Mouse (Mus musculus): Measurements from ENCODE around the gene Vmo1. TPM values are rescaled to one million over a fixed set of nuclear protein-coding genes. Genes with fewer than 3 reads are reported as not detected.
"Not testable (repeated sequence)": the region's sequence is repeated elsewhere in the genome, so short reads cannot be mapped to it uniquely, and the experiment has no call there.

Gene Vmo1
- total RNA-seq, 2 experiments from 2014 or later, result 0.43 TPM; not detected in 1

DNA sequence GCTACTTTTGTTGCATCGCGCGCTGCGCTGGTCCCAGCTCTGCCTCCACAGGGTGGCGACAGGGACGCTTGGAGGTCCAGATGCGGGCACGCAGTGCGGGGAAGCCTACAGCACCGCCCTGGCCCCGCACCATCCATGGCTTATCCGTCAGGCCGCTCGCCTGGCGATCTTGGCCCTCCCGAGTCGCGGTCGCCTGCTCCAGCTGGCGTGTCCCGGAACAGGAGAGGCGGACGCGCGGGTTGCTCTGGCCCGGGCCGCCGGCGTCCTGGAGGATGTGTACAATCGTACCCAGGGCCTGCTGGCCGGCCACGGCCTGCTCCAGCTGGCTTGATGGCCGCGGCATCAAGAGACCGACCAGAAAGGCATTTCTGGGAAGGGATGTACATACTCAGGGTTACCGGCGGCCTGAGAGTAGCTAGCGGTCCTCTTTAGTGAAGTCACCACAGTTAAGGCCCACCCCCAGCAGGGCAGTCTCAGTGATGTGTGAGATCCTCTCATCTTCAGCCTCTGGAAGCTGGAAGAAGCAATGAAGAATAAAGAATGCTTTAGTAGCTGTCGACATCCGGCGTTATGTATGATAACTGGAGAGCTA lies 5.9 kb upstream of the Vmo1 start:
- DNase-seq, result peak; percentile 64

DNA sequence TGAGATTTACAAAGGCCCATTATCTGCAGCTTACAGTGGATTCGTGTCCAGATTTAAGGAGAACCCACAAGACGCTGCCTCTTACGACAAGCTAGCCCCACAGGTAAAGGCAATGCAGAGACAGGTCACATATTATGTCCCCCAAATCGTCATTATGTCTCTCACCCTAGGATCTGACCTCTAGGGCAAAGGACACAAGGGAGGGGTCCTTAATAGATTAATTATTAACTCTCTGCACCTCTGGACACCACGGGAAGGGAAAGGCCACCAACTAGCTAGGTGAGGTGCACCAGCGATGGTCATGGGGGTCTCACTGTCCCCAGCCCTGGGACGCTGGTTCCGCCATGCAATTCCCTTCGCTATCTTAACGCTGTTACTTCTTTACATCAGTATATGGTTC lies 4.5 kb upstream of the Vmo1 start, which contains the start of gene Gltpd2:
Gene Gltpd2, plus strand, starts transcription at position 274 of the 400 bp plus-strand sequence.
- no peak for DNase-seq

DNA sequence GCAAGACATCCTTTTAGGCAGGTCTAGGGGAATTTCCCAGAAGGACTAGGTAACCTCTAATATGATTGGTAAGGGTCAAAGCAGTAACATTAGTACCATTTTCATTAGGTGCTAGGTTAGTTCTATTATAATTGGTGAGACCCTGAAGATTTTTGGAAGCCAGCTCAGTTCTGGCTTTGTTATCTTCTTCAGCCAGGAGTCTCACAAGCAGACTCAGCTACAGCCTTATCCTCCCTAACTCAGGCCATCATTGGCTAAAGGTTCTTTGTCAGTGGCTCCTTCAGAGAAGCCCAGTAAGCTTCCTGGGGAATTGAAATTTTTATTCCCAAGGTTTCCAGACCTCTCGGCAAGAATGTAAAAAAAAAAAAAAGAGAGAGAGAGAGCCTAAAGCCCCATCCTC lies 4.0 kb upstream of the Vmo1 start:
- DNase-seq, result no peak

DNA sequence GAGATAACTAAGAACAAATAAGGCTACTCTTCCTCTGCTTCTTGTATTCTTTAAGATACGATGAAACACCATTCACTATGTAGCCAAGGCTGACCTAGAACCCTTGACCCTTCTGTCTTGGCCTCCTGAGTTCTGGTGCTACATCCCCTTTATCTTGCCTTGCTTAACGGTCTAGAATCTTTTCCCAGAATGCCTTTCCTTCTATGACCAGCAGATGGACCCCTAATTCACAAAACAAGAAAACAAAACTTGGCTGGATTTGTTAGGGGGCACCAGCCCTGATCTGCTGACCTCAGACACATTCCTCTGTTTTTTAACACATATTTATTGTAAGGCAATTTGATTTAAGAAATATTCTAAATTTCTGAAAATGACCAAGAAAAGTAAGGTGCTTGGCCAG lies 1.9 kb upstream of the Vmo1 start:
- peak; percentile 40 for DNase-seq

DNA sequence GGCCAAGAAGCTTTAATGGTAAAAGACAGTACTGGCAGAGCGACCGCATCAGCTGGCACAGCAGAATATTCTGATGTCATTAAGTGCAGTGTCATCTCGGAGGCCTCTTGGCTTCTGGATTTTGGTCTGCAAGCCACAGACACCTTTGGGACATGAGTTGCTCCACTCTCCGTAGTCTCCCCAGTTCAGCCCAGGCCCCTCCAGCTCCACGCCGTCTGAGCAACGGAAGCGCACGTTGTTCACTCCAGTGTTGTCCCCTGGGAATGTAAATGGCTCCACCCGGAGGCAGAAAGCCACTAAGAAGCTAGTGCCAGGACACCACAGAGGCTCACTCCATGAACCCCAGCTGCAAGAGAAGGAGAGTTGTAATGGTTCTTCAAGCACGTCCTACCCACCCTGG lies 896 bp downstream of the Vmo1 start:
- DNase-seq, result peak; percentile 25

DNA sequence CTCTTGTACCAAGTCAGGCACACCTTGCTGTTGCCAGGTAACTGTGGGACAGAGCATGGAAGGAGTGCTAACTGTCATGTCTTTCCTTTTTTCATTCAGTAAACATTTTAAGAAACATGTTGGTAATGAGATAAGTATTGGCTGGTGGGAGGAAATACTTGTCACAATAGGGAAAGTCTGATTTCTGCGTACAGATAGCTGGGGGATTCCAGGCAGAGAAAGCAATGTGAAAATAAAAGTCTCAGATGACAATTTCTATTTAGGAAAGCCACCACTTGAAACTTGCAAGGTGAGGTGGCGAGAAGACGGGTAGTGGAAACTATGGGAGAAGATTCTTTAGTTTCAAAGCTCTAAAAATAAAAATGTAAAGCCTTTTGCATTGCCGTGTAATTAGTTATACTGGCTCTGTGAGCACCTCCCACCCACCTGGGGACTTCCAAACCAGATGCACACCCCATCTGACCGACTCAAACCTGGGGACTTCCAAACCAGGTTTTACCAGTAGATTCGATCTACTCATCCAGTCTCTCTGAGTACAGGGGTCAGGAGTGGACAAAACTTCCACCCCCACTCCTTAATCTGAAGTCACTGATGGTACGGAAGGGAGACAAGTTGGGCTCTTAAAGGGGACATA lies 1.6 kb downstream of the Vmo1 start:
- no peak for DNase-seq

DNA sequence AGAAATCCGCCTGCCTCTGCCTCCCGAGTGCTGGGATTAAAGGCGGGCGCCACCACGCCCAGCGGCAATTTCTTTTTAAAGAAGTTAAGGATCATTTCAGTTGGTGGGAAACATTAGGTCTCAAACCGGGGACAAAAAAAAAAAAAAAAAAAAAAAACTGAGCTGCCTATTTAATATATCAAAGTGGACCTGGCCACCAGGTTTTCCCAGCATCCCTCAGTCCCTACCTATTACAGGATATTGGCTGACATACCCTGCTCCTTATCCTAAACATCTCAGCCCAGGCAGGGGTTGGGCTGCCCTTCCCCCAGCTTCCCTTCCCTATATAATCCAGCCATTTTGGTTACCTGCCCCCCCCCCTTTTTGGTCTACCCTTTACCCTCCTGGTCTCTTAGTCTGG lies 2.6 kb downstream of the Vmo1 start:
- DNase-seq, result no peak

DNA sequence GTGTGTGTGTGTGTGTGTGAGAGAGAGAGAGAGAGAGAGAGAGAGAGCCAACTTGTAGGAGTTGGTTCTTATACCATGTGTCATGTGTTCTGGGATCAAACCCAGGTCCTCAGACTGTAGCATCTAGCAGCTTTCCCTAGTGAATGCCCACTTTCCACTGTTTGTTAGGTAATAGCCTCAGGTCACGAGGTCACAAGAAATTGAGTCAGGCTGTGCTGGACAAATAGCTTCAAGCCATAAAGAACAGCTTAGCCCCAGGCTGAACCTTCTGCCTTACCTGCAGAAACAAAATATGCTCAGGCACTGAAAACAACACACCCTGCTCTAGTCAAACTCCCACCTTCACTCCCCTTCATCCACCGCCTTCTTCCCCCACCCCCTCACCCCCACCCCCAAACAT lies 3.2 kb downstream of the Vmo1 start:
- DNase-seq, result no peak

DNA sequence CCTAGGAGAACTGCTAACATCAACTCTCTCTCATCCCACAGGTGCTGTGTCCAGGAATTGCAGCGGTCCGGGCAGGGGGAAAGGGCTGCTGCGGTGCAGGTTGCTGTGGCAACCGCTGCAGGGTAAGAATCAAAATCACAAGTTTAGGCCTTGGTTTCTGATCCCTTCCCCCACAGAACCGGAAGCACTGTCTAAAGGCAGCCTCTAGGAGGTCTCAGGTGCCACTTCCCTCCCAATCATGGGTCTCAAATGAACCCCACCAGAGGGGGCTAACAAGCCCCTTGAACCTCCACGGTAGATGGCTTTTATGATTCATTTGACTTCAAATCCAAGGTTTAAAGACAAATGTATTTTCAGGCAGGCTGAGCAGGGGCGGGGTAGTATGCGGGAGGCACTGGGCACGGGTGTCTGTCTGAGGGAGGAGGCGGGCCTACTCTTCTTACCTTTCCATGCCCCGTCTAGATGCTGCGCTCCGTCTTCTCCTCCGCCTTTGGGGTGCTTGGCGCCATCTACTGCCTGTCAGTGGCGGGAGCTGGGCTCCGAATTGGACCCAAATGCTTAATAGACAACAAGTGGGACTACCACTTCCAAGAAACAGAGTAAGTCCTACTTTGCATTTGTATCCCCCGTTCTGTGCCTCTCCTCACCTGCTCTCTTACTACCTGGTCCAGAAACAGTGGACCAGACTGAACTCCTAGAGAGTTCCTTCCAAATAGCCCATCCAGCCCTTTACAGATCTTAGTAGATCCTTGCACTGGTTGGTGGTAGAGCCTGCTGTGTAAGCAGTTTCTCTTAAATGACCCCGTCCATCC lies 4.5 kb downstream of the Vmo1 start:
- DNase-seq, result peak; percentile 44

DNA sequence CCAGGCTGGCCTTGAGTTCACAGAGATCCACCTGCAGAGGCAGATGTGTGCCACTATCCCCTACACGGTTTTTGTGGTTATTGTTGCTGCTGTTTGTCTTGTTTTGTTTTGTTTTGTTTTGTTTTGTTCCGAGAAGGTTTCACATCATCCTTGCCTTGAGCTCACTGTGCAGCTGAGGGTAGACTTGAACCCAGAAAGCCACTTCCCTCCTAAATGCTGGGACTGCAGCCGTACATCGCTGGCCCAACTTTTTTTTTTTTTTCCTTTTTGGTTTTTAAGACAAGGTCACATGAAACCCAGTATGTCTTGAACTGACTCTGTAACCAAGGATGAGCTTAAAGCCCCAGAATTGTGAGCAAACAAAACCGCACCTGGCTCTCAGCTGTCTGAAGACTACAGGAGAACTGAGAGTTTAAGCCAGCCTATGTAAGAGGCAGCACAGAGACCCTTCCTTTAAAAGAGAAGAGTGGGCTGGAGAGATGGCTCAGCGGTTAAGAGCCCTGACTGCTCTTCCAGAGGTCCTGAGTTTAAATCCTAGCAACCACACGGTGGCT lies 7.4 kb downstream of the Vmo1 start:
- no peak for DNase-seq

DNA sequence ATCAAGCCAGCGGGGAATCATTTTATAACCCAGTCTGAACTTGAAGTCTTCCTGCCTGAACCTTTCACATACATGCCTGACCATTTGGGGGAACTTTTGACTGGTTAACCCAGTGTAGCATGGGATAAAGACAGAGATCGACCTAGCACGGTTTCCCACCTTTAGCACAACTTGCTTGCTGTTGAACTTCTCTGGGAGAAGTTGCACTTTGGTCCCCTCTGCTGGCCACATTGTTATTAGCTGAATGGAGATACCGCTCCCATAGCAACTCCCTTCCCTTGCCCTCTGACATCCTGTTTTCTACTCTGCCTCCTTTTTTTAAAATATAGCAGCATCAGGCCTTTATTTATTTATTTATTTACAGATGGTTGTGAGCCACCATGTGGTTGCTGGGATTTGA lies 8.0 kb downstream of the Vmo1 start:
- peak; percentile 89 for DNase-seq

DNA sequence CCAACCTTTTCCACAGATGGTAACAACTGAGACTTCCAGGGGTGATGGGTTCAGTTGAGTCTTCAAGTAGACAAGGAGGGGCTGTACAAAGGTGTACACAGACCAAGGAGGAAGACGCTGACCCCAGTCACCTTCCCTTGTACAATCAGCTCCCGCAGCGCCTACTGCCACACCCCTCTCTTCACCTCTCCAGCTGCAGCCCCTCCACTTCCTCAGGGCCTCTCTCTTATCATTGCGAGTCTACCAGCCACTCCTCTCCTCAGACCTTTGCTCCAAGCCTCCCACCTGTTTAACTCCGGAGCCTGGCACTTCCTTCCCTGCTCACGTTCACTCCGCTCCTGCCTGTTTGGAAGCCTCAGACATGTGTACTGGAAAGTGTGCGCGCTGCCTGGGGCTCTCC lies 9.4 kb downstream of the Vmo1 start, which contains the start of gene Tm4sf5:
Gene Tm4sf5, plus strand, starts transcription at position 275 of the 400 bp plus-strand sequence.
- no peak for DNase-seq

DNA sequence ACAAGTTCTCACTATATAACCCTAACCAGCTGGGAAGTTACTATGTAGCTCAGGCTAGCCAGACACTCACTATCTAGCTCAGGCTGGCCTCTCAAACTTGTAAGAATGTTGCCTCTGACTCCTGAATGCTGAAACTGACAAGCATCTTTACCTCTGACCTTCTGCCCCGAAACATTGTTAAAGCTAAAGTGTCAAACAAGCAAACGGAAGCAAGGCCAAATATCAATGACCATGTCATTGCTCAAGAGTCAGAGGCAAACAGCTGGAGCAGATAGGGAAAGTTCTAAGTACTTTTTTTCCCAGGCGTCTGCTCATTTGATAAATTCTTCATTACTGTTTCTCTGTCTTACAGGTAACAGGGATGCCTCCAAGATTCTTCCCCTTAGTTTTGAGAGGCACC lies 12.4 kb downstream of the Vmo1 start:
- DNase-seq, result no peak

DNA sequence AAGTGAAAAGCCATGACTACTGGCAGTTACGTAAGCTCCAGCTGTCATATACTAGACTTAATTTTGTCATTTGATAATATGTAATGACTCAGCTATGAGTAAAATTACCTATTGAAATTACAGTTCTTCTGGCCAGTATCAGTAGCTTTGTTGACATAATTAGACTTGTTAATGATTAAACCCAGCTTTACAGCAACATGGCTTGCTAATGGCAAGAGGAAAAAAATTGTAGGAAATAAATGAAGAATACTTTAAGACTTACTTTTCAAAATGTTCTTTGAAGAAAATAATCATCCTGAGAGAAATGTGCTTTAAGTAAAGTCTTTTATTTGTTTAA lies 14.0 kb downstream of the Vmo1 start:
- DNase-seq, result no peak

DNA sequence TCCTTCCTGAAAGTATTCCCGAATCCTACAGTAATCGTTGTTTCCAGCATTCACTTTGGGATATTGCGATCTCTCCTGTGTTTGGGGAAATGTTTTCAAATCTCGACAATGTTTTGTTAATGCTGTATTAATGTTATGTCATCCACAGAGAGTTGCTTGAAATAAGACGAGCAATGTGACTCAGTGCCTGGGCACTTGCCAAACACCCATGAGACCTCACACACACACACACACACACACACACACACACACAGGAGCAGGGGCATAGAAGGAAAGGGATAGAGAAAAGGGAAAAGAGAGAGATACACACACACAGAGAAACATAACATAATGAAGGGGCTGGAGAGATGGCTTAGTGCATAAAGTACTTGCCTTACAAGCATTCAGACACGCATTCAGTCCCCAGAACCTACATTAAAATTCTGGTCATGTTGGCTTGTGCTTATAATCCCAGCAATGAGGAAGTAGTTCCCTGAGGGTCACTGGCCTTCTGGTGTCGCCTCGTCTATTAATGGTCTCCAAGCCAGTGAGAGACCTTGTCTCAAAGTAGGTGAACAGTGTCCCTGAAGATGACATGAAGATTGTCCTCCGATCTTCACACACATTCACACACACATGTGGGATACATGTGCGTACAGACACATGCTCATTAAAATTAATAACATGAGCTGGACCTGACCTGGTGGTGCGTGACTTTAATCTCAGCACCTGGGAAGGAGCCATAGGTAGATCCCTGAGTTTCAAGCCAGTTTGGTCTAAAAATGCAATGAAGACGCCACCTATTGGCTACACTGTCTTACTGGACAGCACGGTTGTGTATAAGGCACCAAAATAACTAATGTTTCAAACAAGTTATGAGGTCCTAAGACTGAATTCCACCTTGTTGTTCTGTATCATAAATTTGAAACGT lies 14.6 kb downstream of the Vmo1 start:
- peak; percentile 32 for DNase-seq

DNA sequence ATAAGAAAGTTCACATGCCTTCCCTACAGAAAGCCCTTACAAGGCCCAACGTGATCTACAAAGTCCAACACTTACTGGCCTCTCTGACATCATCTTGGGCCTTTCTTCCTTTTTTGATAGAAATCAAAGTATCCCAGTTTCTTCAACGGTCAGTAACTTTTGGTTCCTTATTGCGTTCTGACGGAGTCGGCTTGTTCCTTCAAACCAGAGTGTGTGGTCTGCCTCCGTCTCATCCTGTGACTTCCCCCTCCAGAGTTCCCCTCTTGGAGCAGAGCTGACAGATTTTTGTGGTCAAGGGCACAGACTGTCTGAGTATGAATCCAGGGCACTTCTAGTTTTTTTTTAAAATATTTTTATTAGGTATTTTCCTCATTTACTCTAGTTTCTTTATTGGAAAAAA lies 24.7 kb downstream of the Vmo1 start:
- DNase-seq, result no peak

DNA sequence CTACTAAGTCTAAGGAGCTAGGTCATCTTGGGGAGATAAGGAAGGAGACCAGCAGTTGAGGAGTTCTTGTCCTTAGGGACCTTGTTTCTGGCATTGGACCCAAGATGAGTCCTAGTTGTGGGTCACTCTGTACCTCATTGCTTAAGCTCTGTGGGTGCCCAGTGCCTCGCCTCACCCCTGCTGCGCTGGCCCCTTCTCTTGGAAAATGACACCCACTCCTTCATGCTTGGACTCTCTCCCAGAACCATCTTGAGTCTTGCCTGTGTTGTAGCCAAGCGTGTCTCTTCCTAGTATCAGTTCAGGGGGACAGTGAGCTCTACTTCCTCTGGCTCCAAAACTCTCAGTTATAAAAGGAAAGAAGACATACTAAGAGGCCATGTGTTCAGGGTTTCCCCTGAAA lies 25.3 kb downstream of the Vmo1 start:
- no peak for DNase-seq

DNA sequence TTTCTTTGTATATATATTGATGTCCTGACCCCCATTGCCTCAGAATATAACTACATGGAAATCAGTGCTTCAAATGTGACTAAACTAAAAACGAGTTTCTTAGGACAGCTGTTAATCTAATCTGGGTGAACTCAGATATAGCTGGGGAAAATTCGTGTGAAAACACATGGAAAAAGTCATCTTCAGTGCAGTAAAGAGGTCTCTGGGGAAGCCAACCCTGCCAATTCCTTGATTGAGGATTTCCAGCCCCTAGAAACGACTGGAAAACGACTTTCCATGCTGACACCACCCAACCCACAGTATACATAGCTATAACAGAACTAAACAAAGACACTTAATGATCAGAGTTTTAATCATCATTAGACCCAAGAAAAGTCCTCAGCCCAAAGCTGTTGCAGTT lies 26.6 kb downstream of the Vmo1 start:
- peak; percentile 44 for DNase-seq

DNA sequence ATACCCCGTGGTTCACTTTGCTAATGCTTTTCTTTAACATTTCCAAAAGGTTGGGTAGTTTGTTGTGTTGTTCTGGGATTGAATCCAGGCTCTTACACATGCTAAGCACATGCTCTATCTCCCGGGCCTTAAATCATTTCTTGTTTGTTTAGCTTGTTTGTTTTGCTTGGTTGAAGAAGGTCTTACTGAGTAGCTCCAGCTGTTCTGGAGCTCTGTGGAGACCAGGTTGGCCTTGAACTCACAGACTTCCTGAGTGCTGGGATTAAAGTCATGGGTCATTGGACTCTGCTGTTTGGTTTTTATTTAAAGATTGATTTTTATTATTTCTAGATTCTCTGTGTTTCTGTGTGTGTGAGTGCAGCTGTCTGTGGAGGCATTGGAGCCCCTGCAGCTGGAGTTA lies 28.9 kb downstream of the Vmo1 start:
- no peak for DNase-seq

DNA sequence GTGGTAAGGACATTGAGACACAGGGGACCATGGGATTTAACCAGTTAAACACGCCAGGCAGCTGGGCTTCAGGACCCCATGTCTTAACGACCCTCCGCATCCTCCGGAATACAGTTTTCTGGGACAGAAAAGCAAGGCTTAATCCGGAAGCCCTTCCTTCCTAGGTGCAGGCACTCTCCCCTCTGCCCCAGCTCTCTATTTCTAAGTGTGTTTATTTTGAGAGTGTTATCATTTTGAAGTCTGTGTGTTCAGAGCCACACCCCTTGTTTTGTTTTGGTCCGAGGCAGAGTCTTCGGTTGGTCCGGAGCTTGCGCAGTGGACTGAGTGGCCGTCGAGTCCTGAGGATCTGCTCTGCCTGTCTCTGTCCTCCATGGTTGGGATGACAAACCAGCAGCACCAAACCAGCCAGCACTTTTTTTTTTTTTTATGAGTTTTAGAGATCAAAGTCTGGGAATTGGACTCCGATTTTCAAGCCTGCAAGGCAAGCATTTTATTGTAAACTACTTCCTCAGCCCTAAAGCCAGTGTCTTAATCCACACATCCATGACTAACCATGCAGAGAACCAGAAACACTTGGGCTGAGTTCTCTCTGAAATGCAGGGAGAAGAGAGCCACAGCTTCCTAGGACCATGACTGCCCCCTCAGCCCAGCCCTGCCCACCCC lies 39.4 kb downstream of the Vmo1 start:
- no peak for DNase-seq

DNA sequence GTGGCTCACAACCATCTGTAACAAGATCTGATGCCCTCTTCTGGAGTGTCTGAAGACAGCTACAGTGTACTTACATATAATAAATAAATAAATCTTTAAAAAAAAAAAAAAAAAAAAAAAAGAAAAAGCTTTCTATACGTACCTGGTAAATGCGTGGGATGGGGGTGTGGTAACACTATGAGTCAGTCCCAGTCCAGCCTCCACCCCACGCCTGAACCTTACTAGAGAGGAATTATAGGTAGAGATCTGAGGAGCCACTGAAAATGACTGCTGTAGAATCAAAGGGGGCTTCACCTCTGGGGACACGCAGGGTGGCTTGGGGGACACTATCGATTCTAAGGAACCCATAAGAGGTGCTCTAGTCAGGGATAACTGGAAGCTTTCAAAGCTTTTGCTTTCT lies 41.1 kb downstream of the Vmo1 start:
- not testable (repeated sequence) for DNase-seq

DNA sequence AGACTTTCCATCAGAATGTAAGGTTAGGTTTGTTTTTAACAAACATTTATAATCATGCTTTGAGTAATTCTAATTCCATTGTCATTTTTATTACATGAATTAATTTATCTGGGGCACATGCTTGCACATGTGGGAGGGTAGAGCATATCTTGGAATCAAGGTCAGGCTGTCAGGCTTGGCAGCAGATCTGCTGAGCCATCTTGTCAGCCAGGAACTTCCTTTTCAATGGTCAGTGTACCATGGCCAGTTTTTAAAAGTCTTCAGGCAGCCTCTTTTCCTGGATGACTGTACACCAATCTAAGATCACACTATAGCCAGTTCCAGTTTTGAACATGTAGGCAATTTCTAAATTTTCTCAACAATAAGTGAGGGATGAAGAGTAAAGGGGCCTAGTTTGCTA lies 41.7 kb downstream of the Vmo1 start:
- DNase-seq, result no peak
